Mouse (Mus musculus) stomach, postnatal 0 days (tissue): ENCODE measurements around the gene Trappc5.

Experiments
- CTCF ChIP-seq: IDR thresholded peaks from 2 replicates; pipeline ENCODE4 v1.5.1; 2016; ENCODE audit warnings: antibody characterized with exemption, low read depth, mild to moderate bottlenecking, moderate library complexity
- EP300 ChIP-seq: optimal IDR thresholded peaks from 2 replicates; pipeline ENCODE3; 2016; ENCODE audit warnings: antibody characterized with exemption

- TF ChIP-seq EP300 (no peak), CTCF (no peak)
These were observed 27.8 kb upstream of the Trappc5 start for GRCm38 (mm10) chr8:3648268-3648667.
